11 mouse cellular contexts compared by ENCODE assay signal in genomic region chr6:53006032-53006431, GRCm38 (mm10).
A peak's percentile ranks its signal among the peaks of the same experiment; 100 is the strongest.
DNase-seq lines count a peak whose midpoint lies in the region; ATAC-seq and TF ChIP-seq lines count a peak whose summit lies in the region.
"Had no signal": no experiment of that assay in that cellular context is flagged by ENCODE, and none has a peak within 500 bp of the region (broad histone marks: within the 10 kb centered on the region; RNA-seq: fewer than 3 reads in every experiment).

No protein-coding gene starts in this region.

- no peak for ATAC-seq in lung, embryonic 14.5 days (ENCODE audit: insufficient read depth)
- no peak for ATAC-seq in lung, postnatal 0 days

- TF ChIP-seq CTCF in lung, embryonic 14.5 days (IDR thresholded peaks at IDR 0.05; ENCODE audit: low read depth): no peak
- TF ChIP-seq CTCF in lung, postnatal 0 days (IDR thresholded peaks at IDR 0.05): no peak

- no peak for TF ChIP-seq EP300 in lung, postnatal 0 days (IDR thresholded peaks at IDR 0.05)

- H3K9ac ChIP-seq in lung, embryonic 14.5 days: no peak overlapping the region
- H3K9ac ChIP-seq in lung, postnatal 0 days (replicated peaks; ENCODE audit: low read depth): no peak overlapping the region
- H3K9ac ChIP-seq: embryonic facial prominence, embryonic 12.5 days had no signal

- H3K27ac ChIP-seq in lung, embryonic 14.5 days (ENCODE audit: low read depth): peak overlapping the region; percentile 37; the same call in 1 of the 2 replicates
- no peak overlapping the region for H3K27ac ChIP-seq in lung, postnatal 0 days (ENCODE audit: low read length)
- H3K27ac ChIP-seq in midbrain, embryonic 10.5 days (replicated peaks): no peak overlapping the region
- H3K27ac ChIP-seq: embryonic facial prominence, embryonic 12.5 days had no signal

- H3K9me3 ChIP-seq in lung, embryonic 14.5 days (ENCODE audit: low read depth, low read length): no peaks in the 10 kb centered on the region
- no peaks in the 10 kb centered on the region for H3K9me3 ChIP-seq in lung, postnatal 0 days (ENCODE audit: low read length)
- no peaks in the 10 kb centered on the region for H3K9me3 ChIP-seq in midbrain, embryonic 10.5 days (replicated peaks)
- H3K9me3 ChIP-seq: embryonic facial prominence, embryonic 12.5 days had no signal

- no peaks in the 10 kb centered on the region for H3K27me3 ChIP-seq in lung, embryonic 14.5 days (ENCODE audit: insufficient read depth, low read length)
- H3K27me3 ChIP-seq in lung, postnatal 0 days (replicated peaks; ENCODE audit: insufficient read depth, low read length): no peaks in the 10 kb centered on the region
- no peaks in the 10 kb centered on the region for H3K27me3 ChIP-seq in midbrain, embryonic 10.5 days (ENCODE audit: low read depth, poor library complexity, severe bottlenecking)
- H3K27me3 ChIP-seq: embryonic facial prominence, embryonic 12.5 days had no signal

- H3K36me3 ChIP-seq in lung, embryonic 14.5 days (ENCODE audit: insufficient read depth): no peaks in the 10 kb centered on the region
- no peaks in the 10 kb centered on the region for H3K36me3 ChIP-seq in lung, postnatal 0 days (ENCODE audit: insufficient read depth, low read length)
- no peaks in the 10 kb centered on the region for H3K36me3 ChIP-seq in midbrain, embryonic 10.5 days
- H3K36me3 ChIP-seq: embryonic facial prominence, embryonic 12.5 days had no signal

- WGBS in lung, embryonic 14.5 days: 63% methylated on average over 3 of the region's 3 CpGs
- 64% methylated on average over 3 of the region's 3 CpGs for WGBS in lung, postnatal 0 days
- 72% methylated on average over 3 of the region's 3 CpGs for WGBS in midbrain, embryonic 10.5 days

- DNase-seq in lung, embryonic 14.5 days: peak; percentile 61
- no peak for DNase-seq in lung, postnatal 25 days (ENCODE audit: low spot score)
- peak; percentile 93 for DNase-seq in cerebellum, adult 9-10 months
- peak; percentile 43 for DNase-seq in kidney, postnatal 10 days
- peak; percentile 16 for DNase-seq in lung, postnatal 0 days (ENCODE audit: low spot score)
- DNase-seq in midbrain, embryonic 10.5 days (ENCODE audit: low spot score): no peak
- no peak for DNase-seq in spleen, adult 18-20 months
- DNase-seq in layer of hippocampus, adult 9-11 months: no peak
- DNase-seq: heart, adult 18-20 months; right cerebral cortex, adult 18-20 months had no signal

- H3K4me3 ChIP-seq in lung, embryonic 14.5 days (ENCODE audit: low read depth, low read length): no peak overlapping the region
- H3K4me3 ChIP-seq in lung, postnatal 0 days (ENCODE audit: low read depth, low read length): no peak overlapping the region
- no peak overlapping the region for H3K4me3 ChIP-seq in midbrain, embryonic 10.5 days
- H3K4me3 ChIP-seq: embryonic facial prominence, embryonic 12.5 days had no signal

- H3K4me1 ChIP-seq in lung, embryonic 14.5 days (ENCODE audit: insufficient read depth): 0 out of 2 replicates have a peak, but pooled peaks cover 4% of the 10 kb centered on the region
- H3K4me1 ChIP-seq in lung, postnatal 0 days (ENCODE audit: insufficient read depth, low read depth, low read length): no peaks in the 10 kb centered on the region
- no peaks in the 10 kb centered on the region for H3K4me1 ChIP-seq in midbrain, embryonic 10.5 days

- no peak overlapping the region for H3K4me2 ChIP-seq in lung, embryonic 14.5 days
- no peak overlapping the region for H3K4me2 ChIP-seq in lung, postnatal 0 days (replicated peaks; ENCODE audit: low read depth, low read length)
- H3K4me2 ChIP-seq: embryonic facial prominence, embryonic 12.5 days had no signal

Comparison
In these comparisons a context has a peak if more than half of its experiments do, and no peak if none do; other contexts are left out.
1. DNase-seq: peak in lung, embryonic 14.5 days (single experiment), cerebellum, adult 9-10 months (single experiment), kidney, postnatal 10 days (single experiment) and lung, postnatal 0 days (single experiment); none in lung, postnatal 25 days (single experiment), midbrain, embryonic 10.5 days (single experiment), spleen, adult 18-20 months (0 of 2) and layer of hippocampus, adult 9-11 months (single experiment).